8 mouse cellular contexts compared by ENCODE assay signal in genomic region chr6:148946409-148946742, GRCm38 (mm10). TPM values are rescaled to one million over a fixed set of nuclear protein-coding genes. Genes with fewer than 3 reads are reported as not detected.
A peak's percentile ranks its signal among the peaks of the same experiment; 100 is the strongest.
DNase-seq lines count a peak whose midpoint lies in the region; ATAC-seq lines count a peak whose summit lies in the region.

Gene Sinhcaf, minus strand, starts transcription at chr6:148946467.

- WGBS in lung, embryonic 16.5 days, result under 1% methylated on average over 42 of the region's 47 CpGs

- no peaks in the 10 kb centered on the region for H3K9me3 ChIP-seq in lung, embryonic 16.5 days (ENCODE audit: control insufficient read depth, low read length)

- peaks cover 11% of the 10 kb centered on the region; the same call in 1 of the 2 replicates for H3K4me1 ChIP-seq in lung, embryonic 16.5 days (replicated peaks; ENCODE audit: control insufficient read depth, insufficient read depth, low read length)

- H3K27me3 ChIP-seq in lung, embryonic 16.5 days (ENCODE audit: control insufficient read depth, insufficient read depth, low read depth, low read length), result no peaks in the 10 kb centered on the region

- peak within 1 kb of the TSS; percentile 94 for H3K4me3 ChIP-seq in lung, embryonic 16.5 days (ENCODE audit: low read length)

- H3K36me3 ChIP-seq in lung, embryonic 16.5 days (ENCODE audit: control insufficient read depth, insufficient read depth, low read length), result 0 out of 2 replicates have a peak, but pooled peaks cover 2% of the 10 kb centered on the region

- peak within 1 kb of the TSS; percentile 87 for H3K4me2 ChIP-seq in lung, embryonic 16.5 days (ENCODE audit: low read depth, low read length)

- peak within 1 kb of the TSS; percentile 96 for H3K27ac ChIP-seq in lung, embryonic 16.5 days (ENCODE audit: low read length)

- DNase-seq in MEL-GATA-1-ER (ENCODE audit: extremely low read depth, low read depth), result peak; percentile 93
- DNase-seq in cerebellum, adult 8-10 months, result peak; percentile 96
- peak; percentile 99 for DNase-seq in forelimb bud, embryonic 11.5 days (ENCODE audit: low read depth, low spot score)
- DNase-seq in layer of hippocampus, adult 9-10 months (ENCODE audit: low spot score), result peak; percentile 90
- peak; percentile 90 for DNase-seq in ovary, postnatal 10 days (ENCODE audit: low spot score)
- peak; percentile 98 to 99 for DNase-seq in thymus, postnatal 10 days (ENCODE audit: low spot score in 2 of 2)

- peak; percentile 69 to 74 for ATAC-seq in hematopoietic stem cell, adult 5-6 weeks (replicated peaks in 1 of 2; ENCODE audit: insufficient read depth in 1 of 2, low FRiP score in 2 of 2, low TSS enrichment in 1 of 2, low read depth in 1 of 2, poor library complexity in 2 of 2, severe bottlenecking in 2 of 2)
- ATAC-seq in lung, embryonic 16.5 days (ENCODE audit: low read depth), result peak; percentile 87

- peak within 1 kb of the TSS; percentile 97 for H3K9ac ChIP-seq in lung, embryonic 16.5 days (ENCODE audit: low read length)

RNA-seq across cellular contexts. Expression of gene Sinhcaf, which starts in this region (rescaled TPM):
- 137 and 180 TPM in 2 replicates for total RNA-seq in hematopoietic stem cell, adult 5-6 weeks (2017)
- 91.0 and 99.0 TPM in 2 replicates for polyA plus RNA-seq in lung, embryonic 16.5 days (2015; fragmentation: Nextera tagmentation; extraction: Ambion mirVana)

Comparison
In these comparisons a context has a peak if more than half of its experiments do, and no peak if none do; other contexts are left out.
1. Peak in every context shown above with its lines: DNase-seq, ATAC-seq, H3K4me3 ChIP-seq and H3K27ac ChIP-seq.